8 mouse cellular contexts compared by ENCODE assay signal in genomic region chr9:83925688-83926041, GRCm38 (mm10). TPM values are rescaled to one million over a fixed set of nuclear protein-coding genes. Genes with fewer than 3 reads are reported as not detected.
A peak's percentile ranks its signal among the peaks of the same experiment; 100 is the strongest.
DNase-seq lines count a peak whose midpoint lies in the region; ATAC-seq and TF ChIP-seq lines count a peak whose summit lies in the region.

No protein-coding gene starts in this region.

- DNase-seq in left cerebral cortex, postnatal 4 days, result peak; percentile 10
- no peak for DNase-seq in left cerebral cortex, adult 8-10 months (ENCODE audit: low spot score in 2 of 2)
- DNase-seq in embryonic facial prominence, embryonic 10.5 days (ENCODE audit: low spot score), result no peak
- no peak for DNase-seq in adrenal gland, adult 18-20 months (ENCODE audit: low spot score in 2 of 2)
- no peak for DNase-seq in urinary bladder, postnatal 25 days (ENCODE audit: low spot score)
- no peak for DNase-seq in layer of hippocampus, adult 9-10 months (ENCODE audit: low spot score)

- no peak for ATAC-seq in hindbrain, embryonic 16.5 days

- peak overlapping the region; percentile 84 for H3K4me2 ChIP-seq in hindbrain, embryonic 16.5 days (ENCODE audit: low read length)
- H3K4me2 ChIP-seq in myocyte (ENCODE audit: low read depth), result peak overlapping the region; percentile 8

- H3ac ChIP-seq in myocyte (ENCODE audit: control insufficient read depth, insufficient read length), result no peak overlapping the region

- H3K36me3 ChIP-seq in embryonic facial prominence, embryonic 10.5 days (replicated peaks), result no peaks in the 10 kb centered on the region; the same call in 1 of the 2 replicates
- no peaks in the 10 kb centered on the region for H3K36me3 ChIP-seq in hindbrain, embryonic 16.5 days (ENCODE audit: control insufficient read depth, insufficient read depth, low read length)
- no peaks in the 10 kb centered on the region for H3K36me3 ChIP-seq in myocyte (ENCODE audit: control insufficient read depth, insufficient read depth)

- no peak overlapping the region; the same call in 1 of the 2 replicates for H3K27ac ChIP-seq in embryonic facial prominence, embryonic 10.5 days (replicated peaks)
- no peak overlapping the region for H3K27ac ChIP-seq in hindbrain, embryonic 16.5 days (ENCODE audit: low read depth, low read length)

- WGBS in embryonic facial prominence, embryonic 10.5 days, result 64% methylated on average over 4 of the region's 4 CpGs
- WGBS in hindbrain, embryonic 16.5 days, result 60% methylated on average over 4 of the region's 4 CpGs

- H3K9me3 ChIP-seq in embryonic facial prominence, embryonic 10.5 days, result no peaks in the 10 kb centered on the region
- no peaks in the 10 kb centered on the region for H3K9me3 ChIP-seq in hindbrain, embryonic 16.5 days (ENCODE audit: control insufficient read depth, low read length)

- no peaks in the 10 kb centered on the region for H3K27me3 ChIP-seq in embryonic facial prominence, embryonic 10.5 days (replicated peaks; ENCODE audit: low read depth, poor library complexity, severe bottlenecking)
- H3K27me3 ChIP-seq in hindbrain, embryonic 16.5 days (replicated peaks; ENCODE audit: control insufficient read depth, insufficient read depth, low read length), result no peaks in the 10 kb centered on the region
- H3K27me3 ChIP-seq in myocyte (ENCODE audit: control insufficient read depth, insufficient read depth, insufficient read length), result no peaks in the 10 kb centered on the region

- peak overlapping the region; percentile 85 for H3K9ac ChIP-seq in hindbrain, embryonic 16.5 days (ENCODE audit: low read depth, low read length)

- intact Hi-C loops in left cerebral cortex, postnatal 4 days (cut with DNase I), result no loop called here

- H3K79me2 ChIP-seq in myocyte (ENCODE audit: control insufficient read depth, insufficient read depth), result no peaks in the 10 kb centered on the region

- TF ChIP-seq POLR2A in myocyte (IDR thresholded peaks at IDR 0.05; ENCODE audit: insufficient read length, low read depth), result no peak

- H3K4me1 ChIP-seq in embryonic facial prominence, embryonic 10.5 days, result peaks cover 6% of the 10 kb centered on the region
- H3K4me1 ChIP-seq in hindbrain, embryonic 16.5 days (ENCODE audit: control insufficient read depth, insufficient read depth, low read depth, low read length), result peaks cover 6% of the 10 kb centered on the region

- H3K4me3 ChIP-seq in embryonic facial prominence, embryonic 10.5 days, result peak overlapping the region; percentile 86
- H3K4me3 ChIP-seq in hindbrain, embryonic 16.5 days (ENCODE audit: low read length), result peak overlapping the region; percentile 81
- H3K4me3 ChIP-seq in myocyte, result peak overlapping the region; percentile 9

TF ChIP-seq in myocyte, 11 proteins besides CTCF, POLR2A, EP300 and RAD21:
- TF ChIP-seq POLR2AphosphoS2 (IDR thresholded peaks at IDR 0.05; ENCODE audit: insufficient read length, low read depth), result no peak
- TF ChIP-seq MYOD1 (IDR thresholded peaks at IDR 0.05; ENCODE audit: control insufficient read depth in 1 of 3, insufficient read length in 2 of 3, low read depth in 2 of 3), result no peak
- TF ChIP-seq MYOG (IDR thresholded peaks at IDR 0.05; ENCODE audit: control insufficient read depth in 1 of 3, insufficient read depth in 1 of 3, insufficient read length in 2 of 3, low read depth in 2 of 3), result no peak
- no peak for TF ChIP-seq SRF (IDR thresholded peaks at IDR 0.05; ENCODE audit: control insufficient read depth, insufficient read length, low read depth)
- TF ChIP-seq TCF3 (IDR thresholded peaks at IDR 0.05; ENCODE audit: insufficient read length, low read depth), result no peak
- TF ChIP-seq E2F4 (IDR thresholded peaks at IDR 0.05; ENCODE audit: insufficient read depth), result no peak
- no peak for TF ChIP-seq TCF12 (IDR thresholded peaks at IDR 0.05; ENCODE audit: insufficient read depth, poor library complexity, severe bottlenecking)
- no peak for TF ChIP-seq MAX (IDR thresholded peaks at IDR 0.05; ENCODE audit: low read depth)
- no peak for TF ChIP-seq CEBPB (IDR thresholded peaks at IDR 0.05; ENCODE audit: insufficient read depth, poor library complexity, severe bottlenecking)
- TF ChIP-seq REST (IDR thresholded peaks at IDR 0.05; ENCODE audit: insufficient read depth, insufficient read length), result no peak
- TF ChIP-seq USF1 (IDR thresholded peaks at IDR 0.05; ENCODE audit: low read depth), result no peak

RNA-seq across cellular contexts. Expression of gene Bckdhb, which starts 0.7 kb away (rescaled TPM):
- total RNA-seq in left cerebral cortex, postnatal 4 days (2021), result 10 to 100 TPM; 27.7 to 29.6 TPM
- 10 to 100 TPM; 37.9 to 43.8 (median 42.5) TPM for total RNA-seq in left cerebral cortex, adult 8-10 months (2022)
- 64.9 and 68.9 TPM in 2 replicates for polyA plus RNA-seq in embryonic facial prominence, embryonic 10.5 days (2016; fragmentation: Nextera tagmentation; extraction: Ambion mirVana)
- polyA plus RNA-seq in hindbrain, embryonic 16.5 days (2015; fragmentation: Nextera tagmentation; extraction: Ambion mirVana), result 42.0 and 46.5 TPM in 2 replicates
- polyA plus RNA-seq in myocyte (2012; fragmentation: generic; extraction: Trizol), result 4.3 TPM
- 100 to 1,000 TPM in 1 of 2 experiments, 10 to 100 TPM in 1; 75.3 to 113 TPM for total RNA-seq in adrenal gland, adult 18-20 months (2021)

Comparison
In these comparisons a context has a peak if more than half of its experiments do, and no peak if none do; other contexts are left out.
1. H3K4me3 ChIP-seq: peak in every context shown above with its lines; median percentile 86 in embryonic facial prominence, embryonic 10.5 days; 81 in hindbrain, embryonic 16.5 days; 9 in myocyte.